Mouse (Mus musculus) thymus, postnatal 36 days (tissue): Measurements from ENCODE around the gene Zbbx.

Experiments
- DNase-seq, 2 experiments: peaks; one replicate each; pipeline ENCODE4 v3.0.0; 2022; ENCODE audit warnings: mixed read lengths in 2 of 2

The Zbbx gene

GRCm38 (mm10) chr3:75164838-75165496 is at the start of gene Zbbx:
Zbbx (minus strand) TSS chr3:75165034.
- peak; percentile 76 to 83 for DNase-seq

GRCm38 (mm10) chr3:75202808-75203503 is 38.1 kb upstream of the Zbbx start:
- peak; percentile 44 to 45 for DNase-seq

- DNase-seq, result no peak
Measured at GRCm38 (mm10) chr3:75182606-75183005, 17.8 kb upstream of the Zbbx start.

- no peak for DNase-seq
Measured at GRCm38 (mm10) chr3:75141876-75142275, 23.0 kb downstream of the Zbbx start.

GRCm38 (mm10) chr3:75104867-75105266 is 60.0 kb downstream of the Zbbx start:
- DNase-seq, result no peak

GRCm38 (mm10) chr3:75085762-75086161 is 79.1 kb downstream of the Zbbx start:
- no peak for DNase-seq

- no peak for DNase-seq
Measured at GRCm38 (mm10) chr3:75078906-75079305, 85.9 kb downstream of the Zbbx start.

GRCm38 (mm10) chr3:75009701-75010100 is 155.1 kb downstream of the Zbbx start:
- no peak for DNase-seq
